Mouse (Mus musculus) G1E (cell line): Measurements from ENCODE around the gene Galm. TPM values are rescaled to one million over a fixed set of nuclear protein-coding genes. Genes with fewer than 3 reads are reported as not detected.

ENCODE experiments used
- ATAC-seq: 2 replicates; pipeline ENCODE4 v1.8.0; 2016; ENCODE audit warnings: mild to moderate bottlenecking; ENCODE audit not compliant: insufficient number of reproducible peaks, poor library complexity, low FRiP score, severe bottlenecking; ENCODE audit errors: extremely low read depth
- DNase-seq: peaks from one replicate; pipeline ENCODE4 v3.0.0; 2012; ENCODE audit warnings: low spot score
- H3K27me3 ChIP-seq: 2 replicates; pipeline ENCODE4 v1.6.1; 2012; ENCODE audit warnings: mild to moderate bottlenecking, low read length, inconsistent platforms; ENCODE audit not compliant: insufficient read depth
- H3K36me3 ChIP-seq: replicated peaks from 2 replicates; pipeline ENCODE3; 2012; ENCODE audit warnings: mild to moderate bottlenecking, inconsistent platforms
- H3K4me1 ChIP-seq: 2 replicates; pipeline ENCODE4 v1.6.1; 2012; ENCODE audit warnings: low read depth, low read length, inconsistent platforms, mixed read lengths; ENCODE audit not compliant: insufficient read depth
- H3K4me3 ChIP-seq: 2 replicates; pipeline ENCODE4 v1.5.1; 2012; ENCODE audit warnings: low read depth, mild to moderate bottlenecking, inconsistent platforms, low read length, moderate library complexity, mixed read lengths
- H3K9me3 ChIP-seq: replicated peaks from 2 replicates; pipeline ENCODE4 v1.6.1; 2012; ENCODE audit warnings: inconsistent platforms
- CTCF ChIP-seq: IDR thresholded peaks from 2 replicates; pipeline ENCODE4 v1.5.1; 2012; ENCODE audit warnings: low read depth, low read length, inconsistent platforms, mixed read lengths
- GATA1 ChIP-seq: IDR thresholded peaks from 2 replicates; pipeline ENCODE4 v1.6.1; 2012; ENCODE audit warnings: borderline replicate concordance, low read length, inconsistent platforms, mixed read lengths
- GATA2 ChIP-seq: IDR thresholded peaks from 2 replicates; pipeline ENCODE4 v1.6.1; 2012; ENCODE audit warnings: low read depth, low read length, inconsistent platforms, borderline replicate concordance
- POLR2AphosphoS5 ChIP-seq: IDR thresholded peaks from 2 replicates; pipeline ENCODE4 v1.6.1; 2012; ENCODE audit warnings: low read depth, low read length, inconsistent platforms; ENCODE audit not compliant: insufficient replicate concordance
- TAL1 ChIP-seq: conservative IDR thresholded peaks from 2 replicates; pipeline ENCODE4 v1.6.1; 2012; ENCODE audit warnings: low read depth, low read length, inconsistent platforms, mixed read lengths
- polyA plus RNA-seq: library from polyadenylated mRNA; stranded (reverse); fragments of >175 nt; gene quantifications from 2 replicates; pipeline ENCODE4 v1.2.3, GENCODE M21; 2012
- total RNA-seq, 2 experiments: library from RNA; stranded (forward) in 1 of 2; stranded (reverse) in 1 of 2; fragments of 200-1000 nt in 1 of 2; fragments of >200 nt in 1 of 2; fragmentation: Nextera tagmentation in 1 of 2; gene quantifications; 2 replicates each; pipeline ENCODE4 v1.2.3; 2014 to 2017

The Galm gene
- total and polyA plus RNA-seq, 3 experiments = not detected

GRCm38 (mm10) chr17:80229396-80229795 is 102.1 kb downstream of the Galm start:
- TF ChIP-seq TAL1 (no peak), GATA2 (no peak), GATA1 (no peak), CTCF (no peak), POLR2AphosphoS5 (no peak)
- DNase-seq (no peak), ATAC-seq (no peak)
- Histone ChIP-seq H3K27me3 (no peaks in the 10 kb centered on the region), H3K36me3 (peaks cover 45% of the 10 kb centered on the region), H3K4me3 (no peak overlapping the region), H3K9me3 (no peaks in the 10 kb centered on the region), H3K4me1 (peaks cover 35% of the 10 kb centered on the region)

GRCm38 (mm10) chr17:80233844-80234243 is 106.6 kb downstream of the Galm start:
- H3K9me3 ChIP-seq = no peaks in the 10 kb centered on the region
- peaks cover 37% of the 10 kb centered on the region for H3K36me3 ChIP-seq
- TF ChIP-seq TAL1 (no peak), GATA1 (no peak), POLR2AphosphoS5 (no peak), GATA2 (no peak), CTCF (no peak)
- ATAC-seq = no peak
- DNase-seq = no peak
- no peaks in the 10 kb centered on the region for H3K27me3 ChIP-seq
- H3K4me3 ChIP-seq = no peak overlapping the region
- peaks cover 50% of the 10 kb centered on the region for H3K4me1 ChIP-seq

DNA sequence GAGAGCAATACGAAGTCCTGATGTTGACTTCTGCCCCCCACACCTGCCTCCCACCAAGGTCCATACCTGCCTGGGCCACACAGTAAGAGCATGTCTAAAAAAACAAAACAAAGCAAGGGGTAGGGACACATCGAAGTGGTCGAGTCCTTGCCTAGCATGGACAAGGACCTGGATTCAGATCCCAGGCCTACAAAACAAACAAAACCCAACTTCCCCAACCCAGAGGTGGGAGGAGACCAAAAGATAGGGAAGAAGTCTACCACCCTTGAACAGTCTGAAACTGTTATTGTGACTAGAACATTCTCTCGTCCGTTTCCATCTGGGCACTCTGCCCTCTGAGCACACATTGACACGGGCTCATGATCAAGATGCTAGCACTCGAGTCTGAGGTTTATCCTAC is 107.1 kb downstream of the Galm start:
- H3K4me3 ChIP-seq = no peak overlapping the region
- TF ChIP-seq GATA2 (no peak), CTCF (no peak), GATA1 (no peak)
- DNase-seq (no peak), ATAC-seq (no peak)
- no peaks in the 10 kb centered on the region for H3K9me3 ChIP-seq
- peaks cover 55% of the 10 kb centered on the region for H3K4me1 ChIP-seq
- H3K36me3 ChIP-seq = peaks cover 34% of the 10 kb centered on the region
- no peaks in the 10 kb centered on the region for H3K27me3 ChIP-seq

Other genes starting within 250 kb of the Galm start
- gene Atl2, start 231.3 kb upstream of the Galm start, total RNA-seq (2014; fragmentation: Nextera tagmentation) = 91.1 and 93.3 TPM in 2 replicates
- 65.2 and 71.5 TPM in 2 replicates for gene Atl2, start 231.3 kb upstream of the Galm start, total RNA-seq (2017)
- gene Atl2, start 231.3 kb upstream of the Galm start, polyA plus RNA-seq = 4.7 TPM in 2 replicates
- 97.0 and 98.6 TPM in 2 replicates for gene Hnrnpll, start 65.1 kb upstream of the Galm start, total RNA-seq (2014; fragmentation: Nextera tagmentation)
- 66.3 and 76.5 TPM in 2 replicates for gene Hnrnpll, start 65.1 kb upstream of the Galm start, total RNA-seq (2017)
- gene Hnrnpll, start 65.1 kb upstream of the Galm start, polyA plus RNA-seq = 50.1 and 62.3 TPM in 2 replicates
- 351 and 376 TPM in 2 replicates for gene Srsf7, start 79.8 kb downstream of the Galm start, total RNA-seq (2014; fragmentation: Nextera tagmentation)
- 435 and 486 TPM in 2 replicates for gene Srsf7, start 79.8 kb downstream of the Galm start, total RNA-seq (2017)
- 134 and 226 TPM in 2 replicates for gene Srsf7, start 79.8 kb downstream of the Galm start, polyA plus RNA-seq
- gene Ttc39d, start 80.0 kb downstream of the Galm start, total RNA-seq (2014; fragmentation: Nextera tagmentation) = 0.30 TPM in 1 of 2 replicates, not detected in the other
- 0.12 and 0.16 TPM in 2 replicates for gene Ttc39d, start 80.0 kb downstream of the Galm start, total RNA-seq (2017)
- gene Ttc39d, start 80.0 kb downstream of the Galm start, polyA plus RNA-seq = not detected in 2 replicates
- 28.8 and 30.9 TPM in 2 replicates for gene Gemin6, start 97.0 kb downstream of the Galm start, total RNA-seq (2014; fragmentation: Nextera tagmentation)
- gene Gemin6, start 97.0 kb downstream of the Galm start, total RNA-seq (2017) = 42.7 and 43.7 TPM in 2 replicates
- gene Gemin6, start 97.0 kb downstream of the Galm start, polyA plus RNA-seq = 0.96 and 1.4 TPM in 2 replicates
- 32.8 and 34.3 TPM in 2 replicates for gene Morn2, start 162.7 kb downstream of the Galm start, total RNA-seq (2014; fragmentation: Nextera tagmentation)
- gene Morn2, start 162.7 kb downstream of the Galm start, total RNA-seq (2017) = 20.8 and 24.0 TPM in 2 replicates
- gene Morn2, start 162.7 kb downstream of the Galm start, polyA plus RNA-seq = 3.3 and 3.5 TPM in 2 replicates
- gene Dhx57, start 163.0 kb downstream of the Galm start, total RNA-seq (2014; fragmentation: Nextera tagmentation) = 23.4 and 29.0 TPM in 2 replicates
- gene Dhx57, start 163.0 kb downstream of the Galm start, total RNA-seq (2017) = 15.7 and 16.3 TPM in 2 replicates
- 7.7 and 8.0 TPM in 2 replicates for gene Dhx57, start 163.0 kb downstream of the Galm start, polyA plus RNA-seq
- not detected in 2 replicates for gene Arhgef33, start 179.9 kb downstream of the Galm start, total RNA-seq (2014; fragmentation: Nextera tagmentation)
- gene Arhgef33, start 179.9 kb downstream of the Galm start, total RNA-seq (2017) = 0.27 and 0.29 TPM in 2 replicates
- 0.07 TPM in 1 of 2 replicates, not detected in the other for gene Arhgef33, start 179.9 kb downstream of the Galm start, polyA plus RNA-seq
- gene Gm10190, start 246.1 kb downstream of the Galm start, total RNA-seq (2014; fragmentation: Nextera tagmentation) = not detected in 2 replicates
- gene Gm10190, start 246.1 kb downstream of the Galm start, total RNA-seq (2017) = not detected in 2 replicates
- gene Gm10190, start 246.1 kb downstream of the Galm start, polyA plus RNA-seq = not detected in 2 replicates